Mouse (Mus musculus): ENCODE results near the gene Tmem131l.
"Not testable (repeated sequence)": the region's sequence is repeated elsewhere in the genome, so short reads cannot be mapped to it uniquely, and the experiment has no call there.

Tmem131l gene

DNA sequence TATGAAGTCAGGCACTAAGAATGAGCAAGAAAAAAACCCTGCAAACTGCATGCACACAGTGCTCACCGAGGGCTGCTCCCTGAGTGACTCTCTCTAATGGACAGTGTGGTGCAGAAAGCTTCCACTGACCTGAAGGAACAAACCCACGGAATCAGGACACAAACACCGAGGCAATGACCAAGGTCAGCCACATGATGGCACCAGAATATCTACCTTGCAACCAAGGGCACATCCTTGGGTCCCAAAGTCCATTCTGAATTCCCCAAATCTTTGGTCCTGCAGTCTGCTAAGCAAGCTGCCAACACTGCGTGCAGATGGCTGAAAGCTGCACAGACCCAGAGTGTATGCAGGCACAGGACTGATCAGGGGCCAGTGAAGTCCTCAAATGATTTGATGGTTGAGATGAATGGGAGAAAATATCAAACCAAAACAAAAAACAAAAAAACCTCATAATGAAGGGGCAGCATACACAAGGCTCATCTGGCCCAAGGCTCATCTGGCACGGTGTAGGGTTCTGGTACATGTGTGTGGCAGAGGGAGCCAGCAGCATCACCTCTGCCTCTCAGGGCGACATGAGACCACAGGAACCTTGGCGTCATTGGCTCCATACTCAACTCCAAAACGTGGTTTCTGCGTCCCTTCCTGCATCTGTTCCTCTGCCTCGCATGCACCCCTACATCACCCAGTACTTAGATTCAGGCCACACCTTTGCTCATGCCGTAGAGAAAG lies 124.0 kb downstream of the Tmem131l start:
- no peak for DNase-seq (ENCODE audit: low spot score in 2 of 2)

DNA sequence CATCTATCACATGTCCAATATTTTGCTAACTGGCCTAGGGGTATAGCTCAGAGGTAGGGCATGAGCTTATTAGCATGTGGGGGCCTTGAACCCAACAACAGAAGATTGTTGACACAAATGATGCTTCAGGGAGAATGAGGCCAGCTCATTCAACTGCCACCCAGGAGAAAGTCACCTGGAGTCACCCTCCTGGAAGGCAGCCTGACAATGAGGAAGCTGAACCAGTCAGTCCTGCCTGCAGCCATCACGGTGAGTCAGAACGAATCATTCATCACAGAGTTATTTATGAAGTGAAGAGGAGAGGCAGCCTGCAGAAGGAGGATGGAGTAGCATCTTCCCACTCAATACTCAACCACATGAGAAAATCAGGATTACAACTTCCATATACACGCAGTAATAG lies 124.9 kb downstream of the Tmem131l start:
- no peak for DNase-seq (ENCODE audit: low spot score in 2 of 2)

DNA sequence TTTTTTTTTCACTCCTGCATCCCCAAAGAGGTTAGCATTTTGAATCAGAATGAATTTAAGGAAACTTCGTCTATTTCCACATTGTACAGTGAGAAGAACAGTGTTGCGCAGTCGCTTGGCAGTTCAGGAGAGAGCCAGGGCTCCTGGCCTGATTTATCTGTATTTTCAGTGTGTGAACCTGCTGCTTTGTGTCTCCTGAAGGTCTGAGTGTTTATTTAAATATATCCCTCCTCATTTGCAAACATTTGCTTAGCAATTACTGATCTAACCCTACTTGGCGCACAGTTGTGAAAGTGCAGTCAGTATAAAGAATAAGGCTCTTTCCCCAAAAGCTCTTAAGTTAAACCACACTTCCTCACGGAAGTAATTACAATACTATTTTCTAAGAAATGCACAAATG lies 129.3 kb downstream of the Tmem131l start:
- no peak for DNase-seq (ENCODE audit: low spot score in 2 of 2)

DNA sequence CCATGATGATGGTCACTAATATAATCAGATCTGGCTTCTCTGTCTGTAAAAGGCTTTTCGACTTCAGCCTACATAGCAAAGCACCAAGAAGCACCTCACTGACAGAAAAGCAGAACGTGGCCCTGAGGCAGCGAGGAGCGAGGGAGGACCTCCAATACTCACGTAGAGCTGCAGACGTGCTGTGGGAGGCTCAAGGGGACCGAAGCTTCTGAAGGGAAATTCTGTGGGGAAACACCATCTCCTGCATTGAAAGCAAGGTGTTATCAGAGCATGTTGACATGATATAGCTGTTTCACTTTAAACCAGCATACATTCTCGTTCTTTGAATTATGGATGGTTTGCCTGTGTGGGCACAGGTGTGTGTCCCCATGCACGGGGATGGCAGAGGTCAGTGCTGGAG lies 133.8 kb downstream of the Tmem131l start:
- no peak for DNase-seq (ENCODE audit: low spot score in 2 of 2)

DNA sequence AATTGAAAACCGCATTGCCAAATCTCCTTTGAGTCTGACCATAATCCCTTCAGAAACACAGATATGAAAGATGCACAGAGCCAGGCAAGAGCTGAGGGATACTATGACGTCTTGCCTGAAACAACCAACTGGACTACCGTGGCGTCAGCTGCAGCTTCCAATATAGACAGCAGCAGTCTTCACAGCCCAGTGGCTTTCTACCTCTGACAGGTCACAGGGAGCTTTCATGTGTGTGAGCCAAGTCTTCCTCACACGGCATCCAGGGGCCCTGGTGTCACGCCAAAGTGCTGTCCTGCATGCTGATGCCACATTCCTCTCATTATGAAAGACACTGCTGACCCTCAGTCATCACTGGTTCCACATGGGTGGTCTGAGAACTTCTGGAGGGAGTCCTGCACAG lies 134.8 kb downstream of the Tmem131l start:
- DNase-seq (ENCODE audit: low spot score in 2 of 2): no peak

GRCm38 (mm10) chr3:83904176-83904958 lies 135.6 kb downstream of the Tmem131l start:
- DNase-seq (ENCODE audit: low spot score in 2 of 2): no peak

DNA sequence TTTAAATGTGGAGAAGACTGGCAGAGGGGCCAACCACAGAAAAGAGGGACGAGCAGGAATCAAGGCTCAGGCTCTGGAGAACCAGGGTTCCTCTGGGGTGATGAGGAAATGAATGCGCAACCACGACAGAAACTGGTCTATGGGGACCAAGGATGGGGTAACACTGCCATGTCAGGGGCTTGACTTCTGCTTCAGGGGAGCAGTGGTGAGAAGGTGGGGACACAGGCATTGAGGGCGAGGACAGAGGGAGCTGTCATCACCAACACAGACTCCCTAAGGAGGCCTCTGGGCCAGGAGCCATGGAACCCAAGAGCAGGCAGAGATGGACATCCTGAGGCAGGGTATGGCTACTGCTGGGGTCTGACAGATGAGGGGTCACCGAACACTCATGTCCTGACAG lies 137.0 kb downstream of the Tmem131l start:
- DNase-seq (ENCODE audit: low spot score in 2 of 2): no peak

- DNase-seq (ENCODE audit: low spot score in 2 of 2): no peak
These were observed 137.5 kb downstream of the Tmem131l start for GRCm38 (mm10) chr3:83902459-83902858.

- no peak for DNase-seq (ENCODE audit: low spot score in 2 of 2)
These were observed 139.1 kb downstream of the Tmem131l start for GRCm38 (mm10) chr3:83900756-83901373.

DNA sequence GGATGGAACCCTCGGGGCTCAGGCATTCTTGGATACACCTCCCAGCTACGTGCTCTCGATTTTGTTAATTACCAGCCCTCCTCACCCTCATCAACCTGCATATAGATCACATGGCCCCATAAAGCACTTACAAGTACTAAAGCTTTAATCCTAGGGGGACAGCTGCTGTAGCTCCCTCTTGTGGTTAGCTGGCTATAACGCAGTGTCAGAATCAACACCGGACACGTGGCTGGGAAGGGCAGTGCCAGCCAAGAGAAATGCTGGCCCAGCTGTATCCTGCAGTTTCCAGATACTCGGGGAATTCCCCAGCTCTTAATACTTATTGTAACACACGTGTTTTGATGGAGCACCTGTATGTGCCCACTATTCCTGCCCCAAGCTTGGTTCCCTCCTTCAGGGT lies 140.4 kb downstream of the Tmem131l start:
- peak in 1 of 2 experiments; percentile 18 for DNase-seq (ENCODE audit: low spot score in 2 of 2)

- DNase-seq (ENCODE audit: low spot score in 2 of 2): no peak
These were observed 141.7 kb downstream of the Tmem131l start for GRCm38 (mm10) chr3:83898246-83898645.

DNA sequence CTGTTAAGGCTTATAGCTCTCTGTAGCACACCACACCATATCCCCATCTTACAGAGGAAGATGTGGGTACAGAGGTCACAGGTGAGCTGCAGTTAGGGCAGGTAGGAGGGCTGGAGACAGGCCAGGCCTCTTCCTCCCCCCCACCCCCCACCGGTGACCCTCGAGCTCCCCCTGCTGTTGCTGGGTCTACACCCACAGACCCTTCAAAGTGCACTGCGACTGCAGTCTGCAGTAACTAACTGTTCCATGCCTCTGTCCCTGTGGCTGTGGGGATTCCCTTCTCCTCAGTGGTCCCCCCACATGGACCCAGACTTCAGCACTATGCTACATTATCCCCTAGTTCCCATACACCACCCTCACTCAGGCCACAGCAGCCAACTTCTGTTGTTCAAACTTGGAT lies 144.2 kb downstream of the Tmem131l start:
- no peak for DNase-seq (ENCODE audit: low spot score in 2 of 2)

DNA sequence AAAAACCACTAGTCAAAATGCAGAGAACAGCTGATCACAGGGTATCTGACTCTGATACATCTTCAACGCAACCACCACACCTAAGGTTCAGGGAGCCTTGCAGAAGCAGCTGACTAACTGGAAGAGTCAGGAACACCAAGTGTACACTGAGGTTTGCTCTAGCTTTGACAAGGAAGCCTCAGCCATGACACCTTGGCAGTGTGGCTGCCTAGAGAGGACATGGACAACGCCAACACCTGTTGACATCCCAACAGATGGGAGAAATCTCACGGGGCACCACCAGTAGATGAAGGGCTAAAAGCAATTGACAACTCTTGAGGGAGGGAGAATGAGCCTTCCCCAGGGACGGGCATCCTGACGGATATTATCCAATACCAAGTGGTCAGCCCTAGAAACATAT lies 144.9 kb downstream of the Tmem131l start:
- no peak for DNase-seq (ENCODE audit: low spot score in 2 of 2)

DNA sequence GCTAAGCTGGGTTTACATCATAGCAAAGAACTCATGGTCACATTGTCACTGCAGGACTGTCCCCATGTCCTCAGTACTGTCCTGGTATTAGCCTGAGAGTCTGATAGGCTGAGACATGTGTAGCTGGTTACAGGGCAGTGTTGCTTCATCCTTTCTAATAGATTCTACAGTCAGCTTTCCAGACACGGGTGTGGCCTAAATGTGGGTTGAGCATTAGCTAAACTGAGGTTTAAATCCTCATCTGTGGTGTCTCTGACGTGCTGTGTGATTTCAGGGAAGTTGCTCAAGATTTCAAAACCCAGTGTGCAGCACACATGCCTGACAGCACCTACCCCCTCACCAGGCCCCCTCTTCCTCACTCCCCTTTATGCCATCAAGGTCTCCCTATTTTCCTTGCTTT lies 154.8 kb downstream of the Tmem131l start:
- no peak for DNase-seq (ENCODE audit: low spot score in 2 of 2)

DNA sequence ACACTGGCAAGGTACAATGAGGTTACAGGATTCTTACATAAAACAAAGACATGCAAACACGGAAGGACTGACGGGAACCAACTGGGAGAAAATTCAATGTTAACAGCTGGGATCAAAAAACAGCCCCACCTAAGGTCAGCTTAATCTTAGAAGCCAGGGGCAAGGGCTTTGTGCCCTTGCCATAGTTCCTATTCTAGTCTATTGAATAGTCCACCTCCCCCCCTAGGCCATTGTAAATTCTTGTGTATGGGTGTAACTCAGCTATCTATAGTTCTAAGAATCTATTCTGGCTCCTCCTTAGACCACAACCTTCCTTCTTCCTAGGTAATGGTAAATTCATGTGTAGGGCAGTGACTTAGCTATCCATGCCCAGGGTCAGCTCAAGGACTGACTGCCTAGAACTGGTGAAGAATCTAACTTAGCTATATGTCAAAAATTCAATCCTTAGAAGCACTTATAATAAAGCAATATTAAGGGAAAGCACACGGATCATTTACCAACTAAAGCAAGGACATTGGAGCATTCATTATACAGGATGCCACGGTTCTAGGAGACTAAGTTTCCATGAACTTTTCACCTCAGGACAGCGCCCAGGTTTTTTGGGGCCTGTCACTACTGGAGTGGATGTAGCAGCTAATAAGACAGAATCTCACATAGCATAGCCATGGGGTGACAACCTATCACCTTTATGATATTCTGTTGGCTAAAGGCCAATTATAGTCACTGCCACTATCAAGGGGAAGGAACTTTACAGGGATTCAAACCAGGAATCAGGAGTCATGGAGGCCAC lies 160.5 kb downstream of the Tmem131l start:
- not testable (repeated sequence) for DNase-seq (ENCODE audit: low spot score in 2 of 2)

- DNase-seq (ENCODE audit: low spot score in 2 of 2): no peak
These were observed 161.2 kb downstream of the Tmem131l start for GRCm38 (mm10) chr3:83878801-83879200.

DNA sequence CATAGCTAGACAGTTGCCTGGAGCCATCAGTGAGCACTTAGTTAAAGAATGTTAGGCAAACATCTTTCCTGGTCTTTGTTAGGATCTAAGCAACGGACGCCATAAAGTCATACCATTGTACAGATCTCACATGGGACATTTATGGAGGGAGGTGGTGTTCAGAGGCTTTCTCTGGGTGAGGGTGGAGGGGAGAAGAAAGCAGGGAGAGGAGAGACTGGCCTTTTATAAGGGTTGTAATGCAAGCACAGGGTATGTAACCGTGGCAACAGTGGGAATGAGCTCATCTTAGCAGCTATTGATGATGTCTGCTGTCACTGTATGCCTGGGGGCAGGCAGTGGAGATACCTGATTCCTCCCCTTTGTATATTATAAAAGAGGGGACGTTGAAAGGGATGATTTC lies 163.7 kb downstream of the Tmem131l start:
- no peak for DNase-seq (ENCODE audit: low spot score in 2 of 2)

- not testable (repeated sequence) for DNase-seq (ENCODE audit: low spot score in 2 of 2)
These were observed 164.9 kb downstream of the Tmem131l start for GRCm38 (mm10) chr3:83875078-83875477.

- DNase-seq (ENCODE audit: low spot score in 2 of 2): not testable (repeated sequence)
These were observed 167.1 kb downstream of the Tmem131l start for GRCm38 (mm10) chr3:83872853-83873252.

- not testable (repeated sequence) for DNase-seq (ENCODE audit: low spot score in 2 of 2)
These were observed 168.0 kb downstream of the Tmem131l start for GRCm38 (mm10) chr3:83871962-83872361.

- not testable (repeated sequence) for DNase-seq (ENCODE audit: low spot score in 2 of 2)
These were observed 168.4 kb downstream of the Tmem131l start for GRCm38 (mm10) chr3:83871559-83871958.

DNA sequence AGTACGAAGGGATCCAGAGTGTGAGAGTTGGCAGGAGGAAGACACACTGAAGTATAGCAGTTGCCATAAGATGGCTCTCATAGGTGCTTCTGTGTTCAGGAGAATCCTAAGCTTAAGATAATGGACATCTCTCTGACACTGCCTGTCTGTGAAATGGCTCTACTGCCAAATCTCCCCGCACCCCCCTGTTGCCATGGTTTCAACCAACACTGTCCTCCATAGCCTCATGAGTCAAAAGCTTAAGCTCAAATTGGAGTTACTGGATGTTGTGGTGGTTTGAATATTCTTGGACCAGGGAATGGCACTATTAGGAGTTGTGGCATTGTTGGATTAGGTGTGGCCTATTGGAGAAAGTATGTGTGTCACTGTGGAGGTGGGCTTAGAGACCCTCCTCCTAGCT lies 170.2 kb downstream of the Tmem131l start:
- DNase-seq (ENCODE audit: low spot score in 2 of 2): no peak
